Mouse (Mus musculus) frontal cortex, postnatal 14 days (tissue): ENCODE results near the gene Kif1b.
"Not testable (repeated sequence)": the region's sequence is repeated elsewhere in the genome, so short reads cannot be mapped to it uniquely, and the experiment has no call there.

ENCODE experiments used
- DNase-seq, 2 experiments: peaks; one replicate each; pipeline ENCODE4 v3.0.0; 2022; ENCODE audit warnings: low spot score in 2 of 2

Gene Kif1b

GRCm38 (mm10) chr4:149270541-149270940, 37.0 kb downstream of the Kif1b start:
- no peak for DNase-seq

DNA sequence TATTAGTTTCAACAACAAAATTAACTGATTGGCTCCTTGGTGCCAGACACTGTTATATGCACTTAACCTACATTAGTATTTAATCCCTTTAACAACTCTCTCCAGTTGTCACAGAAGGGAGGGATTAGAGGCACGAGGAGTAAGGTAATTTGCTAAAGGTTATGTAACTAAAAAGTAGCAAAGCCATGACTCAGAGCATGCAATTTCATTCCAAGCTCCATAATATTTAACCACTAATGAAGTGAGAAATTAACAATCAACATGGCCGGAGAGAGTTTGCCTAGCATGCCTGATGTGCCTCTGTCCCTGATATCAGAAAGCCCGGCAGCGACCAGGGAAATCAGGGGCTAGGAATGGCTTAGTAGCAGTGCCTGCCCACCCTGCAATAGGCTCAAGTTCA, 38.5 kb downstream of the Kif1b start:
- DNase-seq = no peak

DNA sequence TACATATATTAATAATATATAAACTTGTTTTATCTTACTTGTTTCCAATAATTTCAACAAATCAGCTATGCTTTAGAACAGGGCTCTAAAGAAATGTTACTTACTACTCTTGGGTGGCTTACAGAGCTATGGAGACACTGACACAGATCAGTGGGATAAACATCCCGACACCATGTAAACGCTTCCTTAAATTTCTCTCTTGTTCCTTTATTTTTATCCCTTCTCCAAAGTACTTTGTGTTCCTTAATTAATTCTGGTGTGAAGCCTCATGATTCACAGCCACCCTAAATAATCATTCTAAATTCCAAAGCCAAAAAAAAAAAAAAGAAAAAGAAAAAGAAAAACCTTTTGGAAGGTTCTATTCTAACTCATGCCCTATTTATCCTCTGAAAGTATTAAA, 42.6 kb downstream of the Kif1b start:
- no peak for DNase-seq

- no peak for DNase-seq
Measured at GRCm38 (mm10) chr4:149263218-149263617, 44.3 kb downstream of the Kif1b start.

GRCm38 (mm10) chr4:149261466-149261865, 46.0 kb downstream of the Kif1b start:
- no peak for DNase-seq

- no peak for DNase-seq
Measured at GRCm38 (mm10) chr4:149260911-149261310, 46.6 kb downstream of the Kif1b start.

GRCm38 (mm10) chr4:149259391-149260094, 48.0 kb downstream of the Kif1b start:
- DNase-seq = no peak

GRCm38 (mm10) chr4:149258926-149259325, 48.6 kb downstream of the Kif1b start:
- DNase-seq = no peak

- DNase-seq = no peak
Measured at GRCm38 (mm10) chr4:149256511-149257300, 50.8 kb downstream of the Kif1b start.

GRCm38 (mm10) chr4:149255277-149256270, 51.9 kb downstream of the Kif1b start:
- no peak for DNase-seq

GRCm38 (mm10) chr4:149254827-149255226, 52.7 kb downstream of the Kif1b start:
- DNase-seq = no peak

DNA sequence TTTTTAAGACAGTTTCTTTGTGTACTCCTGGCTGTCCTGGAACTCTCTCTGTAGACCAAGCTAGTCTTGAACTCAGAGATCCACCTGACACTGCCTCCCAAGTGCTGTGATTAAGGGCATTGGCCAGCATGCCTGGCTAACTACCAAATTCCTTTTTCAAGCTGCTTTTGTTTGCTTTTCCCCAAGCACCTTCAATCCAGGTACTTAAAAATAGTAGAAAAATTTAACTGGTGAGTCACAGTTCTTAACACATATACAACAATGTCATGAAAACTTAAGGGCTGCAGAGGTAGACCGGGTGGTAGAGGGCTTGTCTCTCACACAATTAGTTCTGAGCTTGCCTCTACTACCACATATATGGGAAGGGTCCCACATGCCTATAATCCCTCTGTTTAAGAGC, 58.2 kb downstream of the Kif1b start:
- no peak for DNase-seq

DNA sequence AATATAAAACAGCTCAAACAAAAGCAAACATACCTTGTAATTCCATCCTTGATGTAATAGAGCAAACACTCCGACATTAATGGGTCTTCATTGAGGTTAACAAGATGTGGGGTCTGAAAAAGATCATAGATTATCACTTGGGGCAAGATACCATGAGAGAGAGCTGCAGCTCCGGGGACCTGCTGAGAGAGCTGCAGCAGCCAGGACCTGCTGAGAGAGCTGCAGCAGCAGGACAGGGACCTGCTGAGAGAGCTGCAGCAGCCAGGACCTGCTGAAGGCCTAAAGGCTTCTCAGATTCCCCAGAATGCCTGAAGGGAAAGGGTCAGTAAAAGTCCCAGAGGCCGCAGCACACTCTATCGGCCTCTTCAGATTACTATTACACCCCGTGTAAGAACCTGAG, 59.7 kb downstream of the Kif1b start:
- no peak for DNase-seq

GRCm38 (mm10) chr4:149247156-149247633, 60.3 kb downstream of the Kif1b start:
- no peak for DNase-seq

DNA sequence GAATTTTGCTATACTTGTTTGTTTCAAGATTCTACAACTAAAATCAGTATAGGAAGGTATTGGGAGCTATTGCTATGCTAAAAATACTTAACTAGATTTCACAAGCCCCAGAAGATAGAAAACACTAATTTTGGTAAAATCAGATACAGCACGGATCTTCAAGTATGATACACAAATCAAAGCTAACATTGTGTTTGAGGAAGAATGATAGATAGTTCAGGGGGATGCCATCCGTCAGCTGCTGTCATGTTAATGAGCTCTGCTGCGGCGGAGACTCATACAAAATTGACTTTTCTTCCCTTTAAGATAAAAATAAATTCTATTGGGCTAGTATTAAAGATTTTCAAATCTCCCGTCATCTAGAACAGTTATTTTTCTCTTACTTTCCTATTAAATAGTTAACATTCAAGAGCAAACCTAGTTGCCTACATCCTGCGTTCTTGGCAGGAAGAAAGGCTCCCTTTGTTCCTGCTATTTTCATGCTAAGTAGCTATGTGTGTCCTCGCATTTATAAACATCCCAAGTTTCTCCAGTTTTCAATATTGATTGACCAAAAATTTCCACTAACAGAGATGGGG, 60.8 kb downstream of the Kif1b start:
- no peak for DNase-seq

GRCm38 (mm10) chr4:149237011-149237410, 70.5 kb downstream of the Kif1b start:
- DNase-seq = no peak

DNA sequence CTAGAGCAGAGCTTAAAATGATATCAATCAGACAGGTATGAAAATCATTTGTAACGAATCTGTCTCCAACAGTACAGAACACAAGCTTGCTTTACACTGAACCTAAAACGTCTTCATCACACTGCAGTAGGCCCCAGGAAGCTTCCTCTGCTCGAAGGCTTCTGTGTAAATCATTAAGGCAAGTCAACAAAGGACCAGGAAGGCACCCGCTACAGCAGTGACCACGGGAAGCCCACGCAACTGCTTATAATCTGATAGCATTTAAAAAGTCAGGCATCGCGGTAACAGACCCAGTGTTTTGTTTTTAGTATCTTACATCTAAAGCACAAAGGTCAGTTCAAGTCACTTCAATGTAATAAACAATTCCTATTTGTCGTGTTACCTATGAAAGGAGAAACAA, 73.6 kb downstream of the Kif1b start:
- no peak for DNase-seq

DNA sequence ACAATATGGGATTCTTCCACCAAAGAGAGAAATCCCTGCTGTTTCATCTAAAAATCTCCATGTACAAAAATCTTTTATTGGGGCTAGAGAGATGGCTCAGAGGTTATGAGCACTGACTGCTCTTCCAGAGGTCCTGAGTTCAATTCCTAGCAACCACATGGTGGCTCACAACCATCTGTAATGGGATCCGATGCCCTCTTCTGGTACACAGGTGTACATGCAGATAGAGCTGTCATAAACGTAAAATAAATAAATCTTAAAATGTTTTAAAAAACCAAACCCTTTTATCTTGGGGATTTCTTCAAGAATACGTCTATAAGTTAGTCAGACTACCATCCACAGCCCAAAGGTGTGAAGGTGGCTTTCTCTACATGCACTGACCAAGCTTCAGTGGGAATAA, 78.8 kb downstream of the Kif1b start:
- DNase-seq = not testable (repeated sequence)

- no peak for DNase-seq
Measured at GRCm38 (mm10) chr4:149228256-149228655, 79.2 kb downstream of the Kif1b start.

- DNase-seq = no peak
Measured at GRCm38 (mm10) chr4:149226311-149226710, 81.2 kb downstream of the Kif1b start.

DNA sequence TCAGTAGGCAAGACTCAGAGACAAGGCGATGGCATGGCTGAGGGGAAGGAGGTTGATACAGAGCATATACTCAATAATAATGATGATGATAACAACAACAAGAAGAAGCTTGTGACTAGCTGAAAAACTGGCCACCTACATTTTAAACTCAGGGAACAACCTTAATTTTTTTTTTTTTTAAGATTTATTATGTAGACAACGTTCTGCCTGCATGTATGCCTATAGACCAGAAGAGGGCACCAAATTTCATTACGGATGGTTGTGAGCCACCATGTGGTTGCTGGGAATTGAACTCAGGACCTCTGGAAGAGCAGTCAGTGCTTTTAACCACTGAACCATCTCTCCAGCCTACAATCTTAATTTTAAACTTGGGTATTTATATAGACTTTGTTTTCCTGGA, 84.0 kb downstream of the Kif1b start:
- DNase-seq = no peak

DNA sequence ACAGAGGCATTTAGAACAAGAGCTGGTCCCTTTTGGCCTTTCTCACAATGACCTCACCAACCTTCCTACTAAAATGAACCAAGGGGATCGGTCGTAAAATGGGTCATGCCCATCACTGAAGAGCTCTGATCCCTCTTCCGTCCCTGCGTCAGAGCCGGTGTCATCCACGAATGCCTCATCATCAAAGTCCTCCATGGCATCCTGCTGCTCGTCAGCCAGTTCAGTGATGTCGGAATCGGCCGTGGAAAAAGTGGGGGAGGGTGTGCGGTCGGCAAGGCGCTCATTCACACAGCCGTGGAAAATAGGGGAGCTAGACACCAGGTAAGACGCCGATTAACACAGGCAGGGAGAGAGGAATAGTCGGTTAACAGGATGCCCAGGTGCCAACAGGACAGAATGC, 87.0 kb downstream of the Kif1b start:
- DNase-seq = no peak
